Mouse (Mus musculus): Measurements from ENCODE around the gene Zfp324. TPM values are rescaled to one million over a fixed set of nuclear protein-coding genes. Genes with fewer than 3 reads are reported as not detected.

Zfp324 gene
- polyA plus RNA-seq, 1 experiment from 2014 or later, result 9.4 TPM

- 70% methylated on average over 5 of the region's 5 CpGs for WGBS
- H3K36me3 ChIP-seq (ENCODE audit: control insufficient read depth, insufficient read depth, low read length), result no peaks in the 10 kb centered on the region
- no peak within 1 kb of the TSS for H3K9ac ChIP-seq (ENCODE audit: low read depth, low read length)
- no peak for DNase-seq (ENCODE audit: low spot score)
- no peak for ATAC-seq (ENCODE audit: low read depth)
- no peaks in the 10 kb centered on the region for H3K9me3 ChIP-seq (ENCODE audit: control insufficient read depth, low read length)
- H3K27ac ChIP-seq (replicated peaks; ENCODE audit: low read depth, low read length), result no peak within 1 kb of the TSS
- no peak within 1 kb of the TSS for H3K4me3 ChIP-seq (ENCODE audit: low read depth, low read length)
- H3K4me2 ChIP-seq (ENCODE audit: low read depth, low read length), result no peak within 1 kb of the TSS
- H3K27me3 ChIP-seq (replicated peaks; ENCODE audit: control insufficient read depth, insufficient read depth, low read length), result no peaks in the 10 kb centered on the region
- H3K4me1 ChIP-seq (ENCODE audit: control insufficient read depth, insufficient read depth, low read length), result no peaks in the 10 kb centered on the region
Measured at GRCm38 (mm10) chr7:12998053-12998452, 32.4 kb downstream of the Zfp324 start, which contains the start of gene Slc27a5. TSS of gene Slc27a5 (minus strand) at chr7:12998192.

- H3K4me2 ChIP-seq (ENCODE audit: low read depth, low read length), result no peak within 1 kb of the TSS
- no peak for ATAC-seq (ENCODE audit: low read depth)
- no peaks in the 10 kb centered on the region for H3K4me1 ChIP-seq (ENCODE audit: control insufficient read depth, insufficient read depth, low read length)
- WGBS, result 75% methylated on average over 3 of the region's 3 CpGs
- no peak within 1 kb of the TSS for H3K9ac ChIP-seq (ENCODE audit: low read depth, low read length)
- DNase-seq (ENCODE audit: low spot score), result no peak
- H3K9me3 ChIP-seq (ENCODE audit: control insufficient read depth, low read length), result no peaks in the 10 kb centered on the region
- no peak within 1 kb of the TSS for H3K27ac ChIP-seq (replicated peaks; ENCODE audit: low read depth, low read length)
- no peak within 1 kb of the TSS for H3K4me3 ChIP-seq (ENCODE audit: low read depth, low read length)
- H3K36me3 ChIP-seq (ENCODE audit: control insufficient read depth, insufficient read depth, low read length), result no peaks in the 10 kb centered on the region
- no peaks in the 10 kb centered on the region for H3K27me3 ChIP-seq (replicated peaks; ENCODE audit: control insufficient read depth, insufficient read depth, low read length)
Measured at GRCm38 (mm10) chr7:12998851-12999250, 33.2 kb downstream of the Zfp324 start, which contains the start of gene Trim28. TSS of gene Trim28 (plus strand) at chr7:12999114.

GRCm38 (mm10) chr7:13001584-13001983 is 35.9 kb downstream of the Zfp324 start:
- no peaks in the 10 kb centered on the region for H3K9me3 ChIP-seq (ENCODE audit: control insufficient read depth, low read length)
- DNase-seq (ENCODE audit: low spot score) (no peak), ATAC-seq (ENCODE audit: low read depth) (no peak)
- H3K27ac ChIP-seq (replicated peaks; ENCODE audit: low read depth, low read length), result no peak overlapping the region
- H3K4me3 ChIP-seq (ENCODE audit: low read depth, low read length), result no peak overlapping the region
- H3K36me3 ChIP-seq (ENCODE audit: control insufficient read depth, insufficient read depth, low read length), result peaks cover 14% of the 10 kb centered on the region
- no peaks in the 10 kb centered on the region for H3K27me3 ChIP-seq (replicated peaks; ENCODE audit: control insufficient read depth, insufficient read depth, low read length)
- no peaks in the 10 kb centered on the region for H3K4me1 ChIP-seq (ENCODE audit: control insufficient read depth, insufficient read depth, low read length)
- no peak overlapping the region for H3K4me2 ChIP-seq (ENCODE audit: low read depth, low read length)
- H3K9ac ChIP-seq (ENCODE audit: low read depth, low read length), result no peak overlapping the region
- whole genome bisulfite sequencing, result 66% methylated on average over 1 of the region's 1 CpGs

GRCm38 (mm10) chr7:13003380-13003779 is 37.7 kb downstream of the Zfp324 start:
- Histone ChIP-seq H3K4me3 (ENCODE audit: low read depth, low read length) (no peak overlapping the region), H3K9ac (ENCODE audit: low read depth, low read length) (no peak overlapping the region), H3K9me3 (ENCODE audit: control insufficient read depth, low read length) (no peaks in the 10 kb centered on the region), H3K4me1 (ENCODE audit: control insufficient read depth, insufficient read depth, low read length) (0 out of 2 replicates have a peak, but pooled peaks cover 2% of the 10 kb centered on the region), H3K27ac (replicated peaks; ENCODE audit: low read depth, low read length) (no peak overlapping the region), H3K4me2 (ENCODE audit: low read depth, low read length) (no peak overlapping the region), H3K27me3 (replicated peaks; ENCODE audit: control insufficient read depth, insufficient read depth, low read length) (no peaks in the 10 kb centered on the region), H3K36me3 (ENCODE audit: control insufficient read depth, insufficient read depth, low read length) (peaks cover 29% of the 10 kb centered on the region)
- 73% methylated on average over 5 of the region's 5 CpGs for WGBS
- DNase-seq (ENCODE audit: low spot score) (no peak), ATAC-seq (ENCODE audit: low read depth) (no peak)

GRCm38 (mm10) chr7:13006011-13006410 is 40.4 kb downstream of the Zfp324 start:
- 87% methylated on average over 17 of the region's 17 CpGs for WGBS

GRCm38 (mm10) chr7:13006531-13006930 is 40.9 kb downstream of the Zfp324 start:
- DNase-seq (ENCODE audit: low spot score), result no peak
- ATAC-seq (ENCODE audit: low read depth), result no peak
- H3K4me3 ChIP-seq (ENCODE audit: low read depth, low read length), result no peak overlapping the region
- H3K36me3 ChIP-seq (ENCODE audit: control insufficient read depth, insufficient read depth, low read length), result peaks cover 29% of the 10 kb centered on the region
- no peak overlapping the region for H3K4me2 ChIP-seq (ENCODE audit: low read depth, low read length)
- H3K9me3 ChIP-seq (ENCODE audit: control insufficient read depth, low read length), result no peaks in the 10 kb centered on the region
- H3K4me1 ChIP-seq (ENCODE audit: control insufficient read depth, insufficient read depth, low read length), result peaks cover 9% of the 10 kb centered on the region
- H3K27me3 ChIP-seq (replicated peaks; ENCODE audit: control insufficient read depth, insufficient read depth, low read length), result no peaks in the 10 kb centered on the region
- 87% methylated on average over 10 of the region's 10 CpGs for WGBS
- H3K27ac ChIP-seq (replicated peaks; ENCODE audit: low read depth, low read length), result no peak overlapping the region
- H3K9ac ChIP-seq (ENCODE audit: low read depth, low read length), result no peak overlapping the region

More at GRCm38 (mm10) chr7:13006011-13006410, 40.4 kb downstream of the Zfp324 start:
- Histone ChIP-seq H3K27ac (replicated peaks; ENCODE audit: low read depth, low read length) (no peak overlapping the region), H3K4me3 (ENCODE audit: low read depth, low read length) (no peak overlapping the region), H3K9me3 (ENCODE audit: control insufficient read depth, low read length) (no peaks in the 10 kb centered on the region), H3K36me3 (ENCODE audit: control insufficient read depth, insufficient read depth, low read length) (peaks cover 29% of the 10 kb centered on the region), H3K4me2 (ENCODE audit: low read depth, low read length) (no peak overlapping the region), H3K27me3 (replicated peaks; ENCODE audit: control insufficient read depth, insufficient read depth, low read length) (no peaks in the 10 kb centered on the region), H3K4me1 (ENCODE audit: control insufficient read depth, insufficient read depth, low read length) (peaks cover 9% of the 10 kb centered on the region), H3K9ac (ENCODE audit: low read depth, low read length) (no peak overlapping the region)
- DNase-seq (ENCODE audit: low spot score) (no peak), ATAC-seq (ENCODE audit: low read depth) (no peak)

- Histone ChIP-seq H3K9ac (ENCODE audit: low read depth, low read length) (no peak overlapping the region; the same call in 1 of the 2 replicates), H3K36me3 (ENCODE audit: control insufficient read depth, insufficient read depth, low read length) (peaks cover 29% of the 10 kb centered on the region), H3K27me3 (replicated peaks; ENCODE audit: control insufficient read depth, insufficient read depth, low read length) (no peaks in the 10 kb centered on the region), H3K4me1 (ENCODE audit: control insufficient read depth, insufficient read depth, low read length) (peaks cover 9% of the 10 kb centered on the region), H3K9me3 (ENCODE audit: control insufficient read depth, low read length) (no peaks in the 10 kb centered on the region), H3K27ac (replicated peaks; ENCODE audit: low read depth, low read length) (no peak overlapping the region), H3K4me3 (ENCODE audit: low read depth, low read length) (no peak overlapping the region), H3K4me2 (ENCODE audit: low read depth, low read length) (no peak overlapping the region)
- ATAC-seq (ENCODE audit: low read depth) (no peak), DNase-seq (ENCODE audit: low spot score) (no peak)
- 57% methylated on average over 50 of the region's 57 CpGs for WGBS
Measured at GRCm38 (mm10) chr7:13007341-13008092, 41.9 kb downstream of the Zfp324 start.

GRCm38 (mm10) chr7:13009143-13010004 is 43.7 kb downstream of the Zfp324 start:
- H3K4me2 ChIP-seq (ENCODE audit: low read depth, low read length), result peak overlapping the region; percentile 86
- peak overlapping the region; percentile 86 for H3K9ac ChIP-seq (ENCODE audit: low read depth, low read length)
- H3K27me3 ChIP-seq (replicated peaks; ENCODE audit: control insufficient read depth, insufficient read depth, low read length), result no peaks in the 10 kb centered on the region
- H3K36me3 ChIP-seq (ENCODE audit: control insufficient read depth, insufficient read depth, low read length), result peaks cover 29% of the 10 kb centered on the region
- no peaks in the 10 kb centered on the region for H3K9me3 ChIP-seq (ENCODE audit: control insufficient read depth, low read length)
- H3K4me1 ChIP-seq (ENCODE audit: control insufficient read depth, insufficient read depth, low read length), result peaks cover 9% of the 10 kb centered on the region
- DNase-seq (ENCODE audit: low spot score) (peak; percentile 98), ATAC-seq (ENCODE audit: low read depth) (peak; percentile 92)
- under 1% methylated on average over 42 of the region's 42 CpGs for WGBS
- H3K4me3 ChIP-seq (ENCODE audit: low read depth, low read length), result peak overlapping the region; percentile 70
- peak overlapping the region; percentile 96 for H3K27ac ChIP-seq (replicated peaks; ENCODE audit: low read depth, low read length)
